Mouse (Mus musculus) limb, embryonic 12.5 days (tissue): ENCODE results near the gene Cfap73. TPM values are rescaled to one million over a fixed set of nuclear protein-coding genes. Genes with fewer than 3 reads are reported as not detected.

ENCODE experiments used
- ATAC-seq: fragments of 200-750 bp; cut with Nextera tagmentation; 2 replicates; pipeline ENCODE4 v1.8.0; 2017; ENCODE audit warnings: low read depth, moderate TSS enrichment; ENCODE audit not compliant: insufficient number of reproducible peaks, insufficient read depth, low FRiP score, low TSS enrichment
- H3K27ac ChIP-seq: fragments of 300-500 bp; sonication (generic); 2 replicates; pipeline ENCODE4 v1.5.1; 2016; ENCODE audit warnings: mild to moderate bottlenecking, moderate library complexity
- H3K27me3 ChIP-seq: fragments of 300-500 bp; sonication (generic); 2 replicates; pipeline ENCODE4 v1.6.1; 2016; ENCODE audit warnings: mild to moderate bottlenecking, moderate library complexity
- H3K36me3 ChIP-seq: fragments of 300-500 bp; sonication (generic); 2 replicates; pipeline ENCODE4 v1.6.1; 2016; ENCODE audit warnings: mild to moderate bottlenecking, moderate library complexity
- H3K4me1 ChIP-seq: fragments of 300-500 bp; sonication (generic); replicated peaks from 2 replicates; pipeline ENCODE4 v1.6.1; 2016
- H3K4me2 ChIP-seq: fragments of 300-500 bp; sonication (generic); 2 replicates; pipeline ENCODE4 v1.6.1; 2016; ENCODE audit warnings: mild to moderate bottlenecking, moderate library complexity
- H3K4me3 ChIP-seq: fragments of 300-500 bp; sonication (generic); replicated peaks from 2 replicates; pipeline ENCODE4 v1.5.1; 2016; ENCODE audit warnings: mild to moderate bottlenecking
- H3K9ac ChIP-seq: fragments of 300-500 bp; sonication (generic); replicated peaks from 2 replicates; pipeline ENCODE4 v1.6.1; 2016; ENCODE audit warnings: mild to moderate bottlenecking, moderate library complexity
- H3K9me3 ChIP-seq: fragments of 300-500 bp; sonication (generic); 2 replicates; pipeline ENCODE4 v1.6.1; 2016; ENCODE audit warnings: mild to moderate bottlenecking, moderate library complexity
- WGBS: fragments of 180-500 bp; shearing (Covaris S2); methylation state at CpG from one replicate; pipeline ENCODE4 v1.1.7; 2016; 5-methylcytosine and 5-hydroxymethylcytosine counted together
- polyA plus RNA-seq: library from polyadenylated mRNA; unstranded; fragments of >200 nt; fragmentation: Nextera tagmentation; extraction: Ambion mirVana; gene quantifications from 2 replicates; pipeline ENCODE4 v1.2.1, GENCODE M21; 2016

Gene Cfap73
- polyA plus RNA-seq, 1 experiment from 2014 or later = not detected

DNA sequence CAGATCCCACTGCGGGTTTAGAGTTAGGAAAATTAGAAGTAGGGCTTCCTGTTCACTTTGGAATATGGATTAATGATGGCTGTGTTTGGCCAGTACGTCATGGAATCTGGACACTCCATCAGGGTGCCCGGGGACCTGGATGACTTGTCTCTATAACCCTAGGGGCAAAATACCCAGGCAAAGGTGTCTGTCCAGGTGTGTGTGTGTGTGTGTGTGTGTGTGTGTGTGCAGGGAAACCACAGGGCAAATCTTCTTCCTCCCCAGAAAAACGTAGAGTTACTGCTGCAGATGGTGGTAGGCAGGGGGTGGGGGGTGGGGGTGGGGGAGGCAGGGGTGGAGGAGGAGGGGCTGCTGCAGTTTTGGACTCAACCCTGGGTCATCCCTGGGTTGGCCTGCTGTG is 13.3 kb upstream of the Cfap73 start:
- H3K4me1 ChIP-seq = peaks cover 10% of the 10 kb centered on the region
- WGBS = 74% methylated on average over 4 of the region's 4 CpGs
- no peak for ATAC-seq
- H3K4me3 ChIP-seq = no peak overlapping the region
- no peak overlapping the region for H3K27ac ChIP-seq
- H3K9me3 ChIP-seq = no peaks in the 10 kb centered on the region
- H3K36me3 ChIP-seq = no peaks in the 10 kb centered on the region
- H3K9ac ChIP-seq = no peak overlapping the region
- peaks cover 74% of the 10 kb centered on the region for H3K27me3 ChIP-seq
- H3K4me2 ChIP-seq = no peak overlapping the region

DNA sequence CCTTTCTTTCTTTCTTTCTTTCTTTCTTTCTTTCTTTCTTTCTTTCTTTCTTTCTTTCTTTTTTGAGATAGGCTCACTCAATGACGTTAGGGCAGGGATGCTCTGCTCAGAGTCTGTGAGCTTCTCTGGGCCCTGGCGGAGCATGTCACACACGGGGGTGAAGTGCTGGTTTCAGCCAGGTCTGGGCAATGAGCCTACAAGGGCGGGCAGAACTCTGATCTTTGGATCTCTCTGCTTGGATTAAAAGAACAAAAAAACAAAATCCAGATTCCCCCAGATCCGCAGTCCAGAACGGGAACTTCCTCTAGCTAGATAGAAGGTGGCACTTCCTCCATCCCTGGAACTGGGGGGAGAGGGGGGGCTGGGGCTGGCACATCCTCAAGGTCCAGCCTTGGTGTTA is 11.8 kb upstream of the Cfap73 start:
- no peaks in the 10 kb centered on the region for H3K9me3 ChIP-seq
- no peaks in the 10 kb centered on the region for H3K36me3 ChIP-seq
- peaks cover 10% of the 10 kb centered on the region for H3K4me1 ChIP-seq
- H3K4me3 ChIP-seq = no peak overlapping the region
- no peak for ATAC-seq
- no peak overlapping the region for H3K9ac ChIP-seq
- peaks cover 59% of the 10 kb centered on the region for H3K27me3 ChIP-seq
- WGBS = 66% methylated on average over 6 of the region's 6 CpGs
- H3K27ac ChIP-seq = no peak overlapping the region
- H3K4me2 ChIP-seq = no peak overlapping the region

DNA sequence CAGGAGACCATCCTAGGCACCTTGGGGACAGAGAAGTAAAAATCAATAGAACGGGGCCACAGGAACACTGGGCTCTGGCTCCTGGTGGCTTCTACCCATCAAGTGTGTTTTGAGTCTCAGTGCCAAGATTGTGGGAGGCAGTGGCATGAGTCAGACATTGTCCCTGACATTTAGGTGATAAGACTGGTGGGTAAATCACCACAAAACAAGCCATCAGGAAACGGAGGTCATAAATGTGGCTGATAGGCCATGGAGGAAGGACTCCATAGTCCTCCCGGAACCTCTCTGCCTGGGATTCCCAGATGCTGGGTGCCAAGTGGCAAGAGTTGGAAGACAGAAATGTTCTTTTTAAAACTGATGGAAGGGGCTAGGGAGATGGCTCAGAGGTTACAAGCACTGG is 10.2 kb upstream of the Cfap73 start:
- Histone ChIP-seq H3K4me1 (peaks cover 8% of the 10 kb centered on the region), H3K4me3 (no peak overlapping the region), H3K27me3 (peaks cover 43% of the 10 kb centered on the region), H3K4me2 (no peak overlapping the region), H3K9me3 (no peaks in the 10 kb centered on the region), H3K27ac (no peak overlapping the region), H3K9ac (no peak overlapping the region), H3K36me3 (no peaks in the 10 kb centered on the region)
- ATAC-seq = no peak
- WGBS = 69% methylated on average over 3 of the region's 3 CpGs

DNA sequence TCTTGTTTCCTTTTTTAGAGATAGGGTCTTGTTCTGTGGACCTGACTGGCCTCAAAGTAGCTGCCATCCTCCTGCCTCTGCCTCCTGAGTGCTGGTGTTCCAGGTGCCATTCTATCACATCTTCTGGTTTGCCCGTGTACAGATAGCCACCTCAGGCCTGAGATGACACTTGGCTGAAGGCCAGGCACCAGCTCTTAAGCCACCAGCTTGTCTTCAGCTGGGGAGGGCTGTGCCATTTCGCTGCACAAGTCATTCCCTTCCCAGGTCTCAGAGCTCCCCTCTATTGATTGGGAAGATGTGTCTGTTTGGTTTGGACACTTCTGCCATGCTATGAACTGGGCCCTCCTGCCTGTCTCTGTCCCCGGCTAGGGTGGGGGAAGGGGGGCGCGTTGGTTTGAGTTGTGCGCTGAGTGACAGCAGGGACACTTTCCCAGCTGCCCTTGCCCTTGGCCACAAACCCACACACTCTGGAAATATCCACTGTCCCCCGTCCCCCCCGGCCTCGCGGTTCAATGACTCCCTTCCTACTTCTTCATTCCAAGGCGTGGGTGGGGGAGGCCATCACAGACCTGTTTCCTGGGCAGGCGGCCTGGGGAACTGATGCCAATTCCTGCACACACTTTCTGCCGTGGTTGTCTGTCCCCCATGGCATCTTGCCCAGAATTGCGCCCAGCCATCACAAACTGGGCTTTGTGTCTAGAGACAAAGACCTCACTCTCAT is 9.5 kb upstream of the Cfap73 start:
- WGBS = 83% methylated on average over 14 of the region's 14 CpGs
- peaks cover under 1% of the 10 kb centered on the region for H3K4me1 ChIP-seq
- no peak for ATAC-seq

DNA sequence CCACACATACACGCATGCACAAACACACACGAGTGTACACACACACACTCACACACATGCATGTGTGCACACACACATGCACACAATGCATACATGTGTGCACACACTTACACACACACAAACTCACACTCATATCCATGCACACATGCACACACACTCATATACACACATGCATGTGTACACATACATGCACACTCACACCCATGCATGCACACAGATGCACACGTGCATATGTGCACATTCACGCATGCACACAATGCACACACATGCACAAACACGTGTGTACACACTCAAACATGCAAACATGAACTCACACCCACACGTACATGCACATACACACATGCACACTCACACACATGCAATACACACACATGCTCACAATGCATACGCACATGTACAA is 6.1 kb upstream of the Cfap73 start:
- Histone ChIP-seq H3K9ac (no peak overlapping the region), H3K4me2 (no peak overlapping the region), H3K9me3 (no peaks in the 10 kb centered on the region), H3K27me3 (peaks cover 8% of the 10 kb centered on the region; the same call in 1 of the 2 replicates), H3K4me3 (no peak overlapping the region), H3K36me3 (no peaks in the 10 kb centered on the region), H3K27ac (no peak overlapping the region), H3K4me1 (no peaks in the 10 kb centered on the region)
- 86% methylated on average over 7 of the region's 7 CpGs for WGBS
- no peak for ATAC-seq

More for the DNA sequence above, 9.5 kb upstream of the Cfap73 start:
- Histone ChIP-seq H3K27ac (no peak overlapping the region), H3K9ac (no peak overlapping the region), H3K4me2 (no peak overlapping the region), H3K36me3 (no peaks in the 10 kb centered on the region), H3K9me3 (no peaks in the 10 kb centered on the region), H3K4me3 (no peak overlapping the region), H3K27me3 (peaks cover 36% of the 10 kb centered on the region)

DNA sequence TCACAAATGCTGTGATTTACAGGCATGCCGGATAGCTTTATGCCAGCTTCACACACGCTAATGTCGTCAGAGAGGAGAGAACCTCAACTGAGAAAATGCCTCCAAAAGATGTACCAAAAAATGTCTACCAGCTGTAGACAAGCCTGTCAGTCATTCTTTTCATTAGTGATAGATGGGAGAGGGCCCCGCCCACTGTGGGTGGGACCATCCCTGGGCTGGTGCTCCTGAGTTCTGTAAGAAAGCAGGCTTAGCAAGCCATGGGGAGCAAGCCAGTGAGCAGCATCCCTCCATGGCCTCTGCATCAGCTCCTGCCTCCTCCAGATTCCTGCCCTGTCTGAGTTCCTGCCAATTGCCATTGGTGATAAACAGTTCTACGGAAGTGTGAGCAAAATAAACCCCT is 1.6 kb upstream of the Cfap73 start:
- Histone ChIP-seq H3K9ac (no peak overlapping the region), H3K4me3 (no peak overlapping the region), H3K27me3 (peaks cover 36% of the 10 kb centered on the region), H3K27ac (no peak overlapping the region), H3K4me1 (no peaks in the 10 kb centered on the region), H3K4me2 (no peak overlapping the region), H3K9me3 (peaks cover 7% of the 10 kb centered on the region), H3K36me3 (no peaks in the 10 kb centered on the region)
- WGBS = 80% methylated on average over 5 of the region's 5 CpGs
- ATAC-seq = no peak

DNA sequence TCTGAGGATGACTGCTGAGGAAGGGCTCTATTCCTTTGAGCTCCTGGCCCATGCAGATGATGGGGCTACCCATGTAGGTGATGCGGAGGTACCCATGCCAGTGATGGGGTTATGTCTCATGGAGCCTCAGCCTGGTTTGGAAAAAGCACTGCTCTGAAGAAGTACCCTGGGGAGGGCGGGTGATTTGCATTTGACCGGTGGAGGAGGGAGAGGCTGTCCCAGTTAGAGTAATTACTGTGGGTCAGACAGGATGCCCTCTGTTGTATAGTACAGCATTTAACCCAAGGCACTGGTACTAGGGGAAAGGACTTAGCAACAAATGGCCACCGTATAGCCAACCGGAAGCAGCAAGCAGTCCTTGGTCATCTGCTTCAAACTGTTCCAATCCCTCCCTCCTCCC is 825 bp upstream of the Cfap73 start:
- Histone ChIP-seq H3K36me3 (no peaks in the 10 kb centered on the region), H3K9me3 (peaks cover 7% of the 10 kb centered on the region), H3K4me3 (no peak overlapping the region), H3K4me1 (no peaks in the 10 kb centered on the region), H3K27ac (no peak overlapping the region), H3K27me3 (peaks cover 44% of the 10 kb centered on the region), H3K9ac (no peak overlapping the region), H3K4me2 (no peak overlapping the region)
- WGBS = 41% methylated on average over 5 of the region's 5 CpGs
- ATAC-seq = no peak

DNA sequence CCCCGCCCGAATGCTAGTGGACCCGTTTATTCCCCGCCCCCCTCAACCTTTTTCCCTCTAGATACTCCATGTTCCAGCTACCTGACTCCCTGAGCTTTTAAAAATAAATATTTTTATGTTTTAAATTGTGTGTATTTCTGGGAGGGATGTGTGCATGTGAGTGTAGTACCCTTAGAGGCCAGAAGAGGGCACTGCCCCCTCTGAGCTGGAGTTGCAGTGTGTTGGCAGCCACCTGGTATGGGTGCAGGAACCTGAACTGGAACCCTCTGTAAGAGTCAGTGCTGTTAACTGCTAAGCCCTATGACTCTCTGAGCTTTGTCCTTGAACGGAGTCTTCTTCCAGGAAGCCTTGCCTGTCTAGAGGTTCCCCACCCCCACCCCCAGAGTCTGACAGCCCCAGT is 2.1 kb downstream of the Cfap73 start:
- H3K4me2 ChIP-seq = no peak overlapping the region

DNA sequence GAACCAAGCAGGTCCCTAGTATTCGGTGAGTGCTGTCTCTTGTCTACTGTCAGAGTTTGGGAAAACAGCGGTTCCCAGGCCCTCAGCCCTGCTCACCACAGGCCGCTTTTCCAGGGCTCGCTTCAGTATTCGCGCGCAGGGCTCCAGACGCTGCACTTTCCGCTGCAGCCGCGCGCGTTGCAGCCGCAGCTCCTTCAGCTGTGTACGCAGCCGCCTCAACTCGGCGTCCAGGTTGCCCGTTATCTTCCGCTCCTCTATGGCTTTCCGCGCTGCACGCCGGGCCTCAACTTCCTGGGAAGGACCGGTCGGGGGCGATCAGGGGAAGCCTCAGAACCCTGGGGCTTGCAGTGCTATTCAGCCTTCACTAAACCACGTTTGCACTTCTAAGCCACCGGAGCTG is 2.9 kb downstream of the Cfap73 start:
- Histone ChIP-seq H3K36me3 (peaks cover 22% of the 10 kb centered on the region), H3K4me2 (peak overlapping the region; percentile 51), H3K27ac (0 out of 2 replicates have a peak overlapping the region, but pooled peaks have one; percentile 23), H3K4me1 (no peaks in the 10 kb centered on the region), H3K9me3 (peaks cover 7% of the 10 kb centered on the region), H3K4me3 (peak overlapping the region; percentile 22; the same call in 1 of the 2 replicates), H3K9ac (0 out of 2 replicates have a peak overlapping the region, but pooled peaks have one; percentile 12), H3K27me3 (peaks cover 50% of the 10 kb centered on the region)
- WGBS = 8% methylated on average over 29 of the region's 29 CpGs
- ATAC-seq = no peak

More for the DNA sequence above, 2.1 kb downstream of the Cfap73 start:
- no peaks in the 10 kb centered on the region for H3K4me1 ChIP-seq
- ATAC-seq = no peak
- peaks cover 15% of the 10 kb centered on the region for H3K36me3 ChIP-seq
- no peak overlapping the region for H3K4me3 ChIP-seq
- peaks cover 50% of the 10 kb centered on the region for H3K27me3 ChIP-seq
- peaks cover 7% of the 10 kb centered on the region for H3K9me3 ChIP-seq
- 90% methylated on average over 5 of the region's 5 CpGs for WGBS
- no peak overlapping the region for H3K27ac ChIP-seq
- no peak overlapping the region for H3K9ac ChIP-seq

DNA sequence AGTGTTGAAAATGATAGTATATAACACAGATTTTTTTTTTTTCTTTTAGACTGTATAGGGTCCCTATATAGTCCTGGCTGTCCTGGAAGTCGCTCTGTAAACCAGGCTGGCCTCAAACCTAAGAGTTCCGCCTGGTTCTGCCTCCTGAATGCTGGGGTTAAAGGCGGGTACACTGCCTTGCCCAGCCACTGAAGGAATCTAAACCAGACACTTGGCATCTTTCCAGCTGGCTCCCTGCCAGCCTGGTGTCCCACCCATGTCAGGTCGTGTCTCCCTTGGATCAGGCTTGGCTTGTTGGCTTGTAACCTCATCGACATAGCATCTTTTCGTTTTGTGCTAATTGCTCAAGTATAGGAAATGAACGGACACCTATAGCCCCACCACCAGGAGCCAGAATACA is 5.4 kb downstream of the Cfap73 start:
- H3K4me1 ChIP-seq = no peaks in the 10 kb centered on the region
- peaks cover 39% of the 10 kb centered on the region for H3K27me3 ChIP-seq
- no peak overlapping the region for H3K4me3 ChIP-seq
- peaks cover 7% of the 10 kb centered on the region for H3K9me3 ChIP-seq
- no peak overlapping the region for H3K4me2 ChIP-seq
- WGBS = 73% methylated on average over 7 of the region's 7 CpGs
- H3K9ac ChIP-seq = no peak overlapping the region
- peaks cover 47% of the 10 kb centered on the region for H3K36me3 ChIP-seq
- no peak overlapping the region for H3K27ac ChIP-seq
- no peak for ATAC-seq

DNA sequence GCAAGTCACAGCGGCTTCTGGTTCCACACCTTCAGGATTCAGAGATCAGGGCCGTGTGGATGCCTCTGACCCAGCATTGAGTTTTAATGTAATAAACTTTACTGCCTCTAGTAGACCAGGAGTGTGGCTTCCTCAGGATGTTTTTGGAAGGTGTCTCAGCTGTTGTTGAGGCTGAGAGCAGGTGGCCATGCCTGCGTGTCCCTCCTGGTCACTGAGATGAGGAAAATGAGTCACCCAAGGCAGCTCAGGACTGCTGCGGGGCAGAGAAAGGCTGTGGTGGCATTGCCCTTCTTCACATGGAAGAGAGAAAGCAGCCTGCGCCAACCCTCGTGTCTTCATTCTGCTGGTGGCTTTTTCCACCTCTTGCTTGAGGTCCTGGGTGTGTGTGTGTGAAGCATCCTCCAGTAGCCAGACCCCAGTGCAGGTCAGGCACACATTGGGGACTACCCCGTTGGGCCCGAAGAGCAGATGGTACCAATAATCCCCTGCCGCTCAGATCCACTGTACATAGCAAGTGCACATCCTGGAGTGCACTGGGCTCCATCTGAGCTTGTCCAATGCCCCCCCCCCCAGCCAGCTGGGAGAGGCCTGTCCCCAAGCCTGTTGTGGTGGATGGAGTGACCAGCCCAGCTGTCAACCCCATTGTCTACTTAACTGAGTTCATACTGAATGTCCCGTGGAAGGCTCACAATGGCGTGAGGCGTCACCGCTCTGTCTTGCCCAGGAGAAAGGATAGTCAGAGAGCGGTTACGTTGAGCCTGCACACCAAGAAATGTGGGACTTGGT is 6.3 kb downstream of the Cfap73 start:
- Histone ChIP-seq H3K36me3 (peaks cover 56% of the 10 kb centered on the region), H3K4me2 (no peak overlapping the region), H3K27ac (no peak overlapping the region), H3K4me1 (no peaks in the 10 kb centered on the region), H3K27me3 (peaks cover 34% of the 10 kb centered on the region), H3K9ac (no peak overlapping the region), H3K4me3 (no peak overlapping the region), H3K9me3 (peaks cover 7% of the 10 kb centered on the region)
- no peak for ATAC-seq
- WGBS = 90% methylated on average over 15 of the region's 15 CpGs
